Mouse (Mus musculus) myocyte (in vitro differentiated cells): ENCODE measurements at regions not wholly inside any gene's neighbourhood (a gene's known extent, or its start where the extent isn't known, plus 50 kb on each side); places are given as distances from the start of the nearest gene placed in this dataset.

Source experiments
- MAX ChIP-seq: IDR thresholded peaks from one replicate; pipeline ENCODE4 v1.6.1; 2011; ENCODE audit warnings: low read depth, mild to moderate bottlenecking, control low read depth
- MYOD1 ChIP-seq, 3 experiments: IDR thresholded peaks; one replicate each; pipeline ENCODE4 v1.6.1; 2011; ENCODE audit warnings: control low read depth in 2 of 3, low read depth in 2 of 3, mild to moderate bottlenecking in 2 of 3, moderate library complexity in 1 of 3; ENCODE audit not compliant: insufficient read length in 2 of 3, control insufficient read depth in 1 of 3
- POLR2A ChIP-seq: IDR thresholded peaks from one replicate; pipeline ENCODE4 v1.6.1; 2011; ENCODE audit warnings: low read depth, mild to moderate bottlenecking, control low read depth, moderate library complexity; ENCODE audit not compliant: insufficient read length
- REST ChIP-seq: IDR thresholded peaks from one replicate; pipeline ENCODE4 v1.6.1; 2011; ENCODE audit warnings: mild to moderate bottlenecking, control low read depth, moderate library complexity; ENCODE audit not compliant: insufficient read depth, insufficient read length

DNA sequence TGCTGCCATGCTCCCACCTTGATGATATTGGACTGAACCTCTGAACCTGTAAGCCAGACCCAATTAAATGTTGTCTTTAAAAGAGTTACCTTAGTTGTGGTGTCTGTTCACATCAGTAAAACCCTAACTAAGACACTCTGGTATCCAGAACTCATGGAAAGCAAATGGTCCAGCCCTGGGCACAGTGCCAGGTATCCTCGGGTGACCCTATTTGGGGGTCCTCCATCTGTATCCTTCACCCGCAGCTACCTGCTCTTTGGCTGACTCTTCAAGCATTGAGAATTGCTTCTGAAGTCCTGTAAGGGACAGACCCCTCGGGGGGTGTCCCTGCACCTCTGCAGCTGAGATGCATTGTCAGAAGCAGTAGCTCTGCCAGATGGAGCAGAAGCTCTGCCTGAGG lies 102.4 kb downstream of the Gadd45g start:
- TF ChIP-seq POLR2A, result no peak
- TF ChIP-seq MAX, result no peak
- TF ChIP-seq REST, result no peak
- no peak for TF ChIP-seq MYOD1 (IDR thresholded peaks at IDR 0.05; ENCODE audit: control insufficient read depth in 1 of 3, insufficient read length in 2 of 3, low read depth in 2 of 3)
